Mouse (Mus musculus): ENCODE data around the gene Myh4. TPM values are rescaled to one million over a fixed set of nuclear protein-coding genes. Genes with fewer than 3 reads are reported as not detected.

Gene Myh4
- polyA plus RNA-seq (2012; rRNA removed) = not detected in 2 replicates
- polyA plus RNA-seq (2014; fragmentation: Nextera tagmentation; extraction: Ambion mirVana) = not detected in 2 replicates

- H3K9me3 ChIP-seq (ENCODE audit: control insufficient read depth, low read length) = no peaks in the 10 kb centered on the region
- H3K9ac ChIP-seq (replicated peaks) = no peak within 1 kb of the TSS
- H3K27ac ChIP-seq = no peak within 1 kb of the TSS
- H3K4me2 ChIP-seq (ENCODE audit: low read depth) = no peak within 1 kb of the TSS
- H3K4me3 ChIP-seq (ENCODE audit: insufficient read depth in 1 of 2, low read depth in 2 of 2, low read length in 2 of 2) = no peak within 1 kb of the TSS
- no peaks in the 10 kb centered on the region for H3K36me3 ChIP-seq (replicated peaks; ENCODE audit: control insufficient read depth, insufficient read depth, low read depth)
- WGBS (ENCODE audit: insufficient replicate concordance) = 67% methylated on average over 5 of the region's 5 CpGs
- no peak for ATAC-seq (ENCODE audit: insufficient read depth)
- H3K27me3 ChIP-seq (ENCODE audit: control insufficient read depth, insufficient read depth, low read length) = no peaks in the 10 kb centered on the region
- TF ChIP-seq CTCF (IDR thresholded peaks at IDR 0.05; ENCODE audit: low read depth) (no peak), EP300 (IDR thresholded peaks at IDR 0.05; ENCODE audit: low read depth) (no peak)
- H3K4me1 ChIP-seq (replicated peaks; ENCODE audit: control insufficient read depth in 2 of 2, insufficient read depth in 2 of 2, low read length in 1 of 2) = no peaks in the 10 kb centered on the region
- DNase-seq (ENCODE audit: low read depth in 3 of 3, low spot score in 3 of 3) = no peak
These were observed at the start of gene Myh4 for GRCm38 (mm10) chr11:67237481-67238079. TSS of gene Myh4 (plus strand) at chr11:67238029.

- TF ChIP-seq EP300 (IDR thresholded peaks at IDR 0.05; ENCODE audit: low read depth) (no peak), CTCF (IDR thresholded peaks at IDR 0.05; ENCODE audit: low read depth) (no peak)
- no peak overlapping the region for H3K4me2 ChIP-seq (ENCODE audit: low read depth)
- no peaks in the 10 kb centered on the region for H3K9me3 ChIP-seq (ENCODE audit: control insufficient read depth, low read length)
- H3K4me1 ChIP-seq (replicated peaks; ENCODE audit: control insufficient read depth in 2 of 2, insufficient read depth in 2 of 2, low read length in 1 of 2) = no peaks in the 10 kb centered on the region
- 71% methylated on average over 10 of the region's 10 CpGs for WGBS (ENCODE audit: insufficient replicate concordance)
- no peak overlapping the region for H3K27ac ChIP-seq
- H3K9ac ChIP-seq (replicated peaks) = no peak overlapping the region
- DNase-seq (ENCODE audit: low read depth in 3 of 3, low spot score in 3 of 3) (no peak), ATAC-seq (ENCODE audit: insufficient read depth) (no peak)
- H3K4me3 ChIP-seq (ENCODE audit: insufficient read depth in 1 of 2, low read depth in 2 of 2, low read length in 2 of 2) = no peak overlapping the region
- H3K36me3 ChIP-seq (replicated peaks; ENCODE audit: control insufficient read depth, insufficient read depth, low read depth) = no peaks in the 10 kb centered on the region
- no peaks in the 10 kb centered on the region for H3K27me3 ChIP-seq (ENCODE audit: control insufficient read depth, insufficient read depth, low read length)
These were observed 47.5 kb upstream of the Myh4 start for GRCm38 (mm10) chr11:67190316-67190715.

- H3K4me1 ChIP-seq (replicated peaks; ENCODE audit: control insufficient read depth in 2 of 2, insufficient read depth in 2 of 2, low read length in 1 of 2) = no peaks in the 10 kb centered on the region
- H3K4me2 ChIP-seq (ENCODE audit: low read depth) = no peak overlapping the region
- no peaks in the 10 kb centered on the region for H3K9me3 ChIP-seq (ENCODE audit: control insufficient read depth, low read length)
- H3K27ac ChIP-seq = no peak overlapping the region
- no peak overlapping the region for H3K4me3 ChIP-seq (ENCODE audit: insufficient read depth in 1 of 2, low read depth in 2 of 2, low read length in 2 of 2)
- no peaks in the 10 kb centered on the region for H3K27me3 ChIP-seq (ENCODE audit: control insufficient read depth, insufficient read depth, low read length)
- TF ChIP-seq CTCF (IDR thresholded peaks at IDR 0.05; ENCODE audit: low read depth) (no peak), EP300 (IDR thresholded peaks at IDR 0.05; ENCODE audit: low read depth) (no peak)
- H3K36me3 ChIP-seq (replicated peaks; ENCODE audit: control insufficient read depth, insufficient read depth, low read depth) = no peaks in the 10 kb centered on the region
- H3K9ac ChIP-seq (replicated peaks) = no peak overlapping the region
- DNase-seq (ENCODE audit: low read depth in 3 of 3, low spot score in 3 of 3) = no peak
- 61% methylated on average over 2 of the region's 2 CpGs for WGBS (ENCODE audit: insufficient replicate concordance)
- ATAC-seq (ENCODE audit: insufficient read depth) = no peak
These were observed 47.0 kb upstream of the Myh4 start for GRCm38 (mm10) chr11:67190814-67191213.

GRCm38 (mm10) chr11:67191496-67191895 is 46.3 kb upstream of the Myh4 start:
- Histone ChIP-seq H3K27me3 (ENCODE audit: control insufficient read depth, insufficient read depth, low read length) (no peaks in the 10 kb centered on the region), H3K9ac (replicated peaks) (no peak overlapping the region), H3K27ac (no peak overlapping the region), H3K9me3 (ENCODE audit: control insufficient read depth, low read length) (no peaks in the 10 kb centered on the region), H3K4me1 (replicated peaks; ENCODE audit: control insufficient read depth in 2 of 2, insufficient read depth in 2 of 2, low read length in 1 of 2) (no peaks in the 10 kb centered on the region), H3K36me3 (replicated peaks; ENCODE audit: control insufficient read depth, insufficient read depth, low read depth) (no peaks in the 10 kb centered on the region), H3K4me3 (ENCODE audit: insufficient read depth in 1 of 2, low read depth in 2 of 2, low read length in 2 of 2) (no peak overlapping the region), H3K4me2 (ENCODE audit: low read depth) (no peak overlapping the region)
- TF ChIP-seq CTCF (IDR thresholded peaks at IDR 0.05; ENCODE audit: low read depth) (no peak), EP300 (IDR thresholded peaks at IDR 0.05; ENCODE audit: low read depth) (no peak)
- DNase-seq (ENCODE audit: low read depth in 3 of 3, low spot score in 3 of 3) = no peak
- WGBS (ENCODE audit: insufficient replicate concordance) = 77% methylated on average over 14 of the region's 14 CpGs
- no peak for ATAC-seq (ENCODE audit: insufficient read depth)

- no peak for ATAC-seq (ENCODE audit: insufficient read depth)
- H3K27me3 ChIP-seq (ENCODE audit: control insufficient read depth, insufficient read depth, low read length) = no peaks in the 10 kb centered on the region
- 22% methylated on average over 1 of the region's 1 CpGs for whole genome bisulfite sequencing (ENCODE audit: insufficient replicate concordance)
These were observed 38.5 kb upstream of the Myh4 start for GRCm38 (mm10) chr11:67199321-67199720.

More at GRCm38 (mm10) chr11:67199321-67199720, 38.5 kb upstream of the Myh4 start:
- Histone ChIP-seq H3K9me3 (ENCODE audit: control insufficient read depth, low read length) (no peaks in the 10 kb centered on the region), H3K4me3 (ENCODE audit: insufficient read depth in 1 of 2, low read depth in 2 of 2, low read length in 2 of 2) (no peak overlapping the region), H3K27ac (no peak overlapping the region), H3K36me3 (replicated peaks; ENCODE audit: control insufficient read depth, insufficient read depth, low read depth) (no peaks in the 10 kb centered on the region), H3K9ac (replicated peaks) (no peak overlapping the region), H3K4me2 (ENCODE audit: low read depth) (no peak overlapping the region), H3K4me1 (replicated peaks; ENCODE audit: control insufficient read depth in 2 of 2, insufficient read depth in 2 of 2, low read length in 1 of 2) (no peaks in the 10 kb centered on the region)
- no peak for DNase-seq (ENCODE audit: low read depth in 3 of 3, low spot score in 3 of 3)
- TF ChIP-seq EP300 (IDR thresholded peaks at IDR 0.05; ENCODE audit: low read depth) (no peak), CTCF (IDR thresholded peaks at IDR 0.05; ENCODE audit: low read depth) (no peak)

Measured in liver, embryonic 14.5 days (tissue).